In genomic region chr9:110070358-110070757, GRCm38 (mm10) we compare ENCODE assay signal across 9 mouse cellular contexts. TPM values are rescaled to one million over a fixed set of nuclear protein-coding genes. Genes with fewer than 3 reads are reported as not detected.
DNase-seq lines count a peak whose midpoint lies in the region; ATAC-seq and TF ChIP-seq lines count a peak whose summit lies in the region.
"Had no signal": no experiment of that assay in that cellular context is flagged by ENCODE, and none has a peak within 500 bp of the region (broad histone marks: within the 10 kb centered on the region; RNA-seq: fewer than 3 reads in every experiment).

No protein-coding gene starts in this region.

- DNase-seq in heart, adult 11 months, result peak; percentile 95
- DNase-seq in 3T3-L1 (ENCODE audit: low read depth, low spot score) (peak; percentile 49), liver (no peak)
- DNase-seq in cerebellum, adult 2 months, result peak; percentile 84 to 86
- peak; percentile 80 for DNase-seq in heart, postnatal 0 days (ENCODE audit: low spot score)
- no peak for DNase-seq in layer of hippocampus, postnatal 25 days (ENCODE audit: extremely low spot score in 1 of 2, low spot score in 1 of 2)

- TF ChIP-seq EP300 in heart, postnatal 0 days (IDR thresholded peaks at IDR 0.05; ENCODE audit: low read depth), result no peak

- no peaks in the 10 kb centered on the region for H3K4me1 ChIP-seq in heart, embryonic 11.5 days (ENCODE audit: control insufficient read depth, insufficient read depth, low read length)
- H3K4me1 ChIP-seq in cerebellum, adult 2 months (ENCODE audit: control insufficient read depth, insufficient read depth, low read length), result peaks cover 18% of the 10 kb centered on the region
- H3K4me1 ChIP-seq in heart, postnatal 0 days (ENCODE audit: control insufficient read depth, insufficient read depth), result 0 out of 2 replicates have a peak, but pooled peaks cover 8% of the 10 kb centered on the region

- WGBS in heart, embryonic 11.5 days (ENCODE audit: insufficient replicate concordance), result 75% methylated on average over 9 of the region's 9 CpGs
- WGBS in cerebellum, adult 2 months, result 5% methylated on average over 9 of the region's 9 CpGs
- WGBS in heart, postnatal 0 days, result 14% methylated on average over 9 of the region's 9 CpGs

- H3K4me2 ChIP-seq in heart, embryonic 11.5 days, result no peak overlapping the region
- H3K4me2 ChIP-seq in heart, postnatal 0 days (ENCODE audit: low read depth, low read length), result no peak overlapping the region

- H3K27ac ChIP-seq in heart, embryonic 11.5 days (ENCODE audit: low read depth, low read length), result no peak overlapping the region
- peak overlapping the region; percentile 14 for H3K27ac ChIP-seq in cerebellum, adult 2 months (ENCODE audit: insufficient read depth, low read length)
- H3K27ac ChIP-seq in heart, postnatal 0 days (ENCODE audit: low read depth), result peak overlapping the region; percentile 41
- H3K27ac ChIP-seq: kidney, postnatal 0 days had no signal

- peaks cover 22% of the 10 kb centered on the region for H3K36me3 ChIP-seq in heart, embryonic 11.5 days (ENCODE audit: control insufficient read depth, insufficient read depth, low read length)
- peaks cover 90% of the 10 kb centered on the region for H3K36me3 ChIP-seq in heart, postnatal 0 days (replicated peaks; ENCODE audit: control insufficient read depth, insufficient read depth, low read length)

- no peak for TF ChIP-seq POLR2A in cerebellum, adult 2 months (IDR thresholded peaks at IDR 0.05; ENCODE audit: borderline replicate concordance, insufficient read depth, low read length)

- no peak overlapping the region for H3K9ac ChIP-seq in heart, embryonic 11.5 days (ENCODE audit: low read depth, low read length)
- no peak overlapping the region for H3K9ac ChIP-seq in heart, postnatal 0 days (replicated peaks; ENCODE audit: low read depth, low read length)

- H3K4me3 ChIP-seq in heart, embryonic 11.5 days (ENCODE audit: low read depth, low read length), result no peak overlapping the region
- no peak overlapping the region for H3K4me3 ChIP-seq in cerebellum, adult 2 months (replicated peaks; ENCODE audit: insufficient read depth, low read depth, low read length)
- no peak overlapping the region for H3K4me3 ChIP-seq in heart, postnatal 0 days (ENCODE audit: low read depth, low read length)

- no peaks in the 10 kb centered on the region for H3K27me3 ChIP-seq in heart, embryonic 11.5 days (ENCODE audit: control insufficient read depth, insufficient read depth, low read length)
- no peaks in the 10 kb centered on the region for H3K27me3 ChIP-seq in cerebellum, adult 2 months (ENCODE audit: control insufficient read depth, insufficient read depth, low read length)
- H3K27me3 ChIP-seq in heart, postnatal 0 days (ENCODE audit: control insufficient read depth, insufficient read depth, low read length), result no peaks in the 10 kb centered on the region

- ATAC-seq in heart, embryonic 11.5 days (replicated peaks; ENCODE audit: insufficient number of reproducible peaks, low FRiP score, low TSS enrichment), result no peak
- ATAC-seq in heart, postnatal 0 days (ENCODE audit: insufficient read depth, low read depth), result peak; percentile 89
- no peak for ATAC-seq in inflammation-experienced regulatory T-cells, adult 6 months

- no peak for TF ChIP-seq CTCF in cerebellum, adult 2 months (IDR thresholded peaks at IDR 0.05; ENCODE audit: borderline replicate concordance, insufficient read depth, low read depth, low read length)
- TF ChIP-seq CTCF in heart, postnatal 0 days (IDR thresholded peaks at IDR 0.05; ENCODE audit: low read depth), result no peak

- no peaks in the 10 kb centered on the region for H3K9me3 ChIP-seq in heart, embryonic 11.5 days (replicated peaks; ENCODE audit: control insufficient read depth, low read length)
- H3K9me3 ChIP-seq in heart, postnatal 0 days (replicated peaks; ENCODE audit: control insufficient read depth, low read length), result no peaks in the 10 kb centered on the region

RNA-seq across cellular contexts. Expression of gene Smarcc1, which starts 47.1 kb away (rescaled TPM):
- polyA plus RNA-seq in heart, embryonic 11.5 days (2014; fragmentation: Nextera tagmentation; extraction: Ambion mirVana), result 59.1 and 112 TPM in 2 replicates
- polyA plus RNA-seq in cerebellum, adult 2 months (2012; rRNA removed), result 21.7 and 23.1 TPM in 2 replicates
- total RNA-seq in heart, postnatal 0 days (2014; rRNA removed; ENCODE audit: low replicate concordance), result 7.8 and 28.3 TPM in 2 replicates
- 31.9 and 32.3 TPM in 2 replicates for polyA plus RNA-seq in heart, postnatal 0 days (2015; fragmentation: Nextera tagmentation; extraction: Ambion mirVana)
- 10 to 100 TPM; 25.9 to 35.4 (median 26.2) TPM for polyA plus RNA-seq in inflammation-experienced regulatory T-cells, adult 6 months (2017; shearing (Covaris generic))
- total RNA-seq in layer of hippocampus, postnatal 25 days (2021), result 10 to 100 TPM; 54.6 to 65.9 TPM

RNA-seq across cellular contexts. Expression of gene Dhx30, which starts 47.3 kb away (rescaled TPM):
- 107 and 108 TPM in 2 replicates for polyA plus RNA-seq in heart, embryonic 11.5 days (2014; fragmentation: Nextera tagmentation; extraction: Ambion mirVana)
- polyA plus RNA-seq in cerebellum, adult 2 months (2012; rRNA removed), result 154 and 155 TPM in 2 replicates
- 111 and 120 TPM in 2 replicates for total RNA-seq in heart, postnatal 0 days (2014; rRNA removed; ENCODE audit: low replicate concordance)
- 63.6 and 66.4 TPM in 2 replicates for polyA plus RNA-seq in heart, postnatal 0 days (2015; fragmentation: Nextera tagmentation; extraction: Ambion mirVana)
- polyA plus RNA-seq in inflammation-experienced regulatory T-cells, adult 6 months (2017; shearing (Covaris generic)), result 100 to 1,000 TPM in 2 of 3 experiments, 10 to 100 TPM in 1; 70.5 to 107 (median 103) TPM
- total RNA-seq in layer of hippocampus, postnatal 25 days (2021), result 100 to 1,000 TPM; 161 to 170 TPM

Comparison
In these comparisons a context has a peak if more than half of its experiments do, and no peak if none do; other contexts are left out.
1. DNase-seq: peak in heart, adult 11 months (single experiment), 3T3-L1 (single experiment), cerebellum, adult 2 months (2 of 2) and heart, postnatal 0 days (single experiment); none in layer of hippocampus, postnatal 25 days (0 of 2) and liver (single experiment).